Mouse (Mus musculus) embryonic stem cell, embryonic (primary cell): ENCODE data around the gene Tmprss9.

Experiments used
- CTCF ChIA-PET, 4 experiments: fragments of 300-600 bp in 2 of 4; fragments of 350-600 bp in 2 of 4; sonication (Branson Sonifier 250); formaldehyde crosslinking; loops; one replicate each; lab custom pipeline; 2022; ENCODE audit warnings: inconsistent platforms in 2 of 4; lab: Charles Lee
- POLR2A ChIA-PET, 4 experiments: fragments of 300-600 bp in 2 of 4; fragments of 350-600 bp in 2 of 4; sonication (Branson Sonifier 250); formaldehyde crosslinking; loops; one replicate each; lab custom pipeline; 2022; ENCODE audit warnings: antibody characterized with exemption in 4 of 4, inconsistent platforms in 1 of 4; lab: Charles Lee

Tmprss9 gene

DNA sequence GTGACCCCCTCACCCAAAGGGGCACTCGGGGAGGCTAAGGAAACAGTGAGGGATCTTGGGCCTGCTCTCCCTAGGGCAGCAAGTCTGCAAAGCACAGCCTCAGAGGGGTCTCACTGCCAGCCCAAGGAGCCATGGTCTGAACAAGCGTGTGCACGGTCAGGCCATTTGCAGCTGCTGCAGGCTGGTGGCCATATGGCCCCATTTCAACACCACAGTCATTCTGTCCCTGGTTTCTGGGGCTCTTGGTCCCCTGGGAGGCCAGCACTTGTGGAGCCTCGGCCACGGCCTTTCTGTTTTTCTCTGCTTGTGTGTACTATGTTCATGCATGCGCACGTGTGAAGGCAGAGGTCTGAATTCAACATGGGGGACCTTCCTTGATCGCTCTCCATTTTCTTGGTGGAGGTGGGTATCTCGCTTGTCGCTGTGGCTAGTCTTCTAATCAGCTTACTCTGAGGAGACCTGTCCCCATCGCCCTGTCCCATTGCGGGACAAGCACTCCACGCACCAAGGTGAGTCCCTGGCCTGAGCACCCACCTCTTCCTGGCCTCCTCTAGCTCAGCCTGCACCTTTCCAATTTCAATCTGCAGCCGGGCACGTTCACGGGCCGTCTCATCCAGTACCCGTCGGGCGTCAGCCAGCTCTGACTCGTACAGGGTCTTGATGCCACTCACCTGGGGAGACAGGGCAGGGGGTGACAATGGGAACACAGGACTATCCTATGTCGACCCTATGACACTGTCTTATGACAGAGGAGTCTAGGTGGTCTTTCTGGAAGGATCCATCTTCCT, 37.9 kb downstream of the Tmprss9 start:
- CTCF ChIA-PET: interaction anchor here in 1 of 4 experiments (0.6 kb wide), 2 partner anchors 107 to 534 kb away, joined by 3 to 4 read pairs; no protein-coding TSS in a partner anchor
- POLR2A ChIA-PET: interaction anchor here in 2 of 4 experiments (1.0 to 1.9 kb wide), 4 partner anchors 8 to 20 kb away, joined by 3 to 7 read pairs (median 6); partner anchors contain the start of genes Gadd45b (in 2 of the 2) and Lmnb2 (in 1 of the 2)

DNA sequence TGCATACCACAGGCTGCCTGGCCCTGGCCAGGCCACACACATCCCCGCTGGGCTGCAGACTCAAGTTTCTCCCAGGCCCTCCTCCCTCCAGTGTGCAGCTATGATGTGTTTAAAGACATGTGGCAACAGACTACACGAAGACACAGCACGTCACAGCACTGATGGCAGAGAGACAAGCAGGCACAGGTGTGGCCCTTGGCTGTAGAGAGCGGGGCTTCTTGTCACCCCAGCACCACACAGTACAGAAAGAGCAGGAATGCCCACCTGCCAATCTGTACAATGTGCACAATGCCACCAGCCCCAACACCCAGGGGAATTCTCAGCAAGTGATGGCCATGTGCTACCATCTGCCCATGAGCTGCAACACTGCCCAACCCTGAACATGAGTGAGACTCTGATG, 39.7 kb downstream of the Tmprss9 start:
- ChIA-PET POLR2A (interaction anchor here in 1 of 4 experiments (1.3 kb wide), 1 partner anchor 26 kb away, joined by 4 read pairs; no protein-coding TSS in a partner anchor), CTCF (no interaction called here)

- ChIA-PET POLR2A (interaction anchor here in 1 of 4 experiments (0.8 kb wide), 1 partner anchor 23 kb away, joined by 3 read pairs; no protein-coding TSS in a partner anchor), CTCF (no interaction called here)
Measured at GRCm38 (mm10) chr10:80911891-80912290, 40.2 kb downstream of the Tmprss9 start.

GRCm38 (mm10) chr10:80913364-80914011, 41.8 kb downstream of the Tmprss9 start:
- CTCF ChIA-PET: interaction anchor here in 2 of 4 experiments (0.6 to 0.7 kb wide), 4 partner anchors 19 to 390 kb away, joined by 3 to 9 read pairs (median 3); no protein-coding TSS in a partner anchor
- POLR2A ChIA-PET: interaction anchor here in 2 of 4 experiments (1.0 to 24.6 kb wide), 6 partner anchors 9 to 86 kb away, joined by 3 to 1108 read pairs (median 4); partner anchors contain the start of gene Gadd45b (in 2 of the 2)

DNA sequence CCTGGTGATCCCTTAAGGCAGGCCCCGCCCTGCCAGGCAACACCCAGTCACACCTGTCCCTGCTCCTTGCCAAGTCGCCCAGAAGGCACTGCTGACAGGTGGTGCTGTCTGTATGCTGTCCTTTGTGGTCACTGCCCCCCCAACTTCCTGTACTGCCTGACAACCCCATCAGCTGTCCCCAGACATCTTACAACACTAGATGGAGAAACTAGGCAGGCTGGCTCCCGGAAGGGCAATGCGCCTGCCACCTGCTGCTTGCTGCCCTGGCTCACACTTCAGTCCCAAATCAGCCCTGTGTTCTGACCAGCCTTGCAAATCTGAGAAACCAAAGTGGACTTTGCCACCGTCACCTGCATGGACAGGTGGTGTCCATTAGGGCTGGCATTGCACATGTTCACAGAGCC, 42.6 kb downstream of the Tmprss9 start:
- POLR2A ChIA-PET: interaction anchor here in 2 of 4 experiments (0.6 to 24.6 kb wide), 6 partner anchors 9 to 87 kb away, joined by 3 to 1108 read pairs (median 4); partner anchors contain the start of gene Gadd45b (in 2 of the 2)

DNA sequence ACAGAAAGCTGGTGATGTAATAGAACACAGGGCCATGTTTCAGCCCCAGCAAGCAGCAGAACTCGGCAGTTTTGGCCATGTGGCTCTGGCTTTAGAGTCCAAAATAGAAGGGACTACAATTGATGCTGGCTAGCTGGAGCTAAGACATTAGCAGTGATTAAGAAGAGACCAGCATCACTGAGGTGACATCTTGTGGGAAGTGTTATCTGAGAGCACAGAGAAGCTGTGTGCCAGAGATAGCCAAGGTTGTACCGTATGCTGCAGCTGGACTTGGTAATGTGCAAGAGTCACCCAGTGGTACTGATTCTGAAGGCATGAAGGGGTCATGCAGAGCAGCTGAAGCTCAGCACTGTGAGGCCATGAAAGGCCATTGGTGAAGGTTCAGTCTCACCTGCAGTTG, 43.6 kb downstream of the Tmprss9 start:
- CTCF ChIA-PET: interaction anchor here in 1 of 4 experiments (1.7 kb wide), 1 partner anchor 34 kb away, joined by 5 read pairs; no protein-coding TSS in a partner anchor
- POLR2A ChIA-PET: interaction anchor here (0.5 to 24.6 kb wide), 8 partner anchors 8 to 60 kb away, joined by 3 to 1108 read pairs (median 8); partner anchors contain the start of gene Gadd45b (in 3 of the 4)

More for the DNA sequence above, 42.6 kb downstream of the Tmprss9 start:
- CTCF ChIA-PET: interaction anchor here in 1 of 4 experiments (1.7 kb wide), 1 partner anchor 33 kb away, joined by 5 read pairs; no protein-coding TSS in a partner anchor

DNA sequence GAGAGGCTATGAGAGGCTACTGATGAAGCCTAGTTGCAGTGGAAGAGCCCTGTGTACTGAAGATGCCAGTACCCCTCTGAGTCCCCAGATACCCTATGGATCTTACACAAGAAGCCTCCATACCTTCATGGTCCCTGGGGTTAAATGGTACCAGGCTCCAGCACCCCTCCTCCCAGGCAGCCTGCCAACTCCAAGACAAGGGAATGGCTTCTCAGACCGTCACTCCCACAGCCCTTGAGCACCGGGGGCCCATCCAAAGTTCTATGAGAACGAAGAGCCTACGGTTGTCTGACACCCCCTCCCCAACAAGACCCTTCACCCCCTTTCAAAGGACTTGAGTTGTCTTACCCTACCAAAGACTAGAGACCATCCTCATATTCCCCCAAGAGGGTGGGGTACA, 44.1 kb downstream of the Tmprss9 start:
- CTCF ChIA-PET: interaction anchor here in 3 of 4 experiments (0.5 to 1.7 kb wide), 5 partner anchors 34 to 397 kb away, joined by 3 to 18 read pairs (median 5); no protein-coding TSS in a partner anchor
- POLR2A ChIA-PET: interaction anchor here in 3 of 4 experiments (0.6 to 24.6 kb wide), 8 partner anchors 9 to 34 kb away, joined by 3 to 1108 read pairs (median 8); partner anchors contain the start of gene Gadd45b (in 3 of the 3)

- CTCF ChIA-PET: interaction anchor here (0.5 to 2.5 kb wide), 29 partner anchors 9 to 362 kb away, joined by 3 to 18 read pairs (median 5); partner anchors contain the start of gene Gadd45b (in 1 of the 4)
- POLR2A ChIA-PET: interaction anchor here (0.5 to 24.6 kb wide), 70 partner anchors 8 to 888 kb away, joined by 3 to 1108 read pairs (median 4); partner anchors contain the start of genes Timm13 (in 4 of the 4), Gadd45b (in 3 of the 4), Map2k2 (in 2 of the 4) and Eef2 (in 1 of the 4)
Measured at GRCm38 (mm10) chr10:80917336-80917778, 45.7 kb downstream of the Tmprss9 start.

GRCm38 (mm10) chr10:80917779-80918434, 46.3 kb downstream of the Tmprss9 start, which contains the start of gene Lmnb2:
Gene Lmnb2, minus strand, starts transcription at chr10:80918245.
- ChIA-PET CTCF (interaction anchor here (0.5 to 2.5 kb wide), 24 partner anchors 9 to 171 kb away, joined by 3 to 15 read pairs (median 5); partner anchors contain the start of gene Gadd45b (in 1 of the 4)), POLR2A (interaction anchor here (0.5 to 24.6 kb wide), 58 partner anchors 8 to 605 kb away, joined by 3 to 1108 read pairs (median 4); partner anchors contain the start of genes Timm13 (in 4 of the 4), Gadd45b (in 3 of the 4), Map2k2 (in 2 of the 4) and Eef2 (in 1 of the 4))

- ChIA-PET CTCF (interaction anchor here (0.6 to 3.0 kb wide), 9 partner anchors 11 to 175 kb away, joined by 3 to 12 read pairs (median 5); partner anchors contain the start of gene Gng7 (in 1 of the 4)), POLR2A (interaction anchor here in 3 of 4 experiments (0.6 to 26.8 kb wide), 23 partner anchors 8 to 649 kb away, joined by 3 to 1108 read pairs (median 4); partner anchors contain the start of genes Gadd45b (in 3 of the 3), Timm13 (in 2 of the 3) and Map2k2 (in 1 of the 3))
Measured at GRCm38 (mm10) chr10:80921923-80922322, 50.3 kb downstream of the Tmprss9 start.

DNA sequence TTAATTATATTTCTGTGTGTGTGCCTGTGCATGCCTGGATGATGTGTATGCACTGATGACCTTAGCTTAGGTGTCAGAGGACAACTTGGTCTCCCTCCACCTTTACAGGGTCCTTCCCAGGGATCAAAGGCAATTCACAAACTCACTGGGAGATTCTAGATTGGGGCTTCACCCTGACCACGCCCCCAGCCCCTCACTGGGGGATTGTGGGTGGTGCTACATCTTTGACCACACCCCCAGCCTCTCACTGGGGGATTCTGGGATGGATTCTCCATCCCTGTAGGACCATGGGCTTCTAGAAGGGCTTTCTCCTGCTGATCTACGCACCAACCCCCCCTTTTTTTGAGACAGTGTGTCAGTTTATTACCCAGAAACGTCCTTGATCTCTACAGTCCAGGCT, 53.8 kb downstream of the Tmprss9 start:
- ChIA-PET CTCF (interaction anchor here (0.5 to 5.7 kb wide), 13 partner anchors 22 to 525 kb away, joined by 3 to 105 read pairs (median 4); no protein-coding TSS in a partner anchor), POLR2A (interaction anchor here (0.6 to 26.8 kb wide), 20 partner anchors 9 to 377 kb away, joined by 3 to 1108 read pairs (median 5); partner anchors contain the start of genes Eef2 (in 1 of the 4), Gadd45b (in 1 of the 4), Lmnb2 (in 1 of the 4) and Map2k2 (in 1 of the 4))

GRCm38 (mm10) chr10:80928586-80929298, 57.1 kb downstream of the Tmprss9 start:
- ChIA-PET POLR2A (interaction anchor here (0.6 to 26.8 kb wide), 134 partner anchors 3 to 875 kb away, joined by 3 to 1108 read pairs (median 7); partner anchors contain the start of genes Timm13 (in 4 of the 4), Lmnb2 (in 3 of the 4), Eef2 (in 2 of the 4) and Map2k2 (in 2 of the 4)), CTCF (interaction anchor here (0.5 to 5.7 kb wide), 62 partner anchors 8 to 529 kb away, joined by 3 to 105 read pairs (median 8); partner anchors contain the start of genes Atp8b3 (in 1 of the 4), Gng7 (in 1 of the 4), Lmnb2 (in 1 of the 4) and Mbd3 (in 1 of the 4))

DNA sequence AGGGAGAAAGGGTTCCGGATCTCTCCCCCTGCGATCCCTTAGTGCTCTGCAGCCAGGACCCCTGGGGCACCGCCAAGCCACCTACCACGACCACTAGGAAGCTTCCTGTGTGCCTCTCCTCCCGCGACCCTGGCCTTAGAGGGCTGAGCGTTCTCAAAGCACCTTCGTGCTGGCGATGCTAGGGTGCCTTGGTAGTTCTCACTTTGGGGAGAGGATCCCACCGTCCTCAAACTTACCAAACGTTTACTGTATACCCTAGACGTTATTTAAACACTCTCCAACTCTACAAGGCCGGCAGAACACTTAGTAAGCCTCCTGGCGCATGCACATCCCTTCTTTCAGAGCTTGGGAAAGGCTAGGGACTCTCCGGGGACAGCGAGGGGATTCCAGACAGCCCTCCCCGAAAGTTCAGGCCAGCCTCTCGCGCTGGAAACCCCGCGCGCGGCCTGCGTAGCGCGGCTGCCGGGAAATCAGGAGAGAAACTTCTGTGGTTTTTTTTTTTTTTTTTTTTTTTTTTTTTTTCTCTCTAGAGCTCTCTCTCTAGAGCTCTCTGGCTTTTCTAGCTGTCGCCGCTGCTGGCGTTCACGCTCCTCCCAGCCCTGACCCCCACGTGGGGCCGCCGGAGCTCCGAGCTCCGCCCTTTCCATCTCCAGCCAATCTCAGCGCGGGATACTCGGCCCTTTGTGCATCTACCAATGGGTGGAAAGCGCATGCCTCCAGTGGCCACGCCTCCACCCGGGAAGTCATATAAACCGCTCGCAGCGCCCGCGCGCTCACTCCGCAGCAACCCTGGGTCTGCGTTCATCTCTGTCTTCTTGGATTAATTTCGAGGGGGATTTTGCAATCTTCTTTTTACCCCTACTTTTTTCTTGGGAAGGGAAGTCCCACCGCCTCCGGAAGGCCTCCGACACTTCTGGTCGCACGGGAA, 57.9 kb downstream of the Tmprss9 start, which contains the start of gene Gadd45b:
Gene Gadd45b (plus strand): TSS at position 775 of the 928 bp plus-strand sequence.
- ChIA-PET CTCF (interaction anchor here (0.5 to 5.7 kb wide), 92 partner anchors 8 to 641 kb away, joined by 3 to 105 read pairs (median 5); partner anchors contain the start of genes Ap3d1 (in 1 of the 4), Atp8b3 (in 1 of the 4), Gng7 (in 1 of the 4) and Lmnb2 (in 1 of the 4)), POLR2A (interaction anchor here (0.5 to 26.8 kb wide), 339 partner anchors 4 to 1076 kb away, joined by 3 to 1108 read pairs (median 5); partner anchors contain the start of genes Timm13 (in 4 of the 4), Ap3d1 (in 3 of the 4), Gng7 (in 3 of the 4) and Lmnb2 (in 3 of the 4))
